Mouse (Mus musculus): Measurements from ENCODE around the gene Nxpe5.

Gene Nxpe5

GRCm38 (mm10) chr5:138225700-138226099 lies at the start of gene Nxpe5:
Gene Nxpe5, plus strand, starts transcription at chr5:138225898.
- in situ Hi-C loops (cut with MboI; ENCODE audit: unreplicated experiment in 2 of 2), result loop anchor here in 1 of 2 experiments (10.0 kb wide), 2 partner anchors 219 to 249 kb away; partner anchors contain the start of gene Zfp157

GRCm38 (mm10) chr5:138186950-138187638 lies 38.6 kb upstream of the Nxpe5 start, which contains the start of the genes Taf6 and Cnpy4:
Gene Taf6, minus strand, starts transcription at chr5:138187451.
Gene Cnpy4, plus strand, starts transcription at chr5:138187485.
- in situ Hi-C loops (cut with MboI; ENCODE audit: unreplicated experiment in 2 of 2), result no loop called here

- in situ Hi-C loops (cut with MboI; ENCODE audit: unreplicated experiment in 2 of 2), result no loop called here
Observed at GRCm38 (mm10) chr5:138187661-138188306, 37.9 kb upstream of the Nxpe5 start.

- in situ Hi-C loops (cut with MboI; ENCODE audit: unreplicated experiment in 2 of 2), result loop anchor here in 1 of 2 experiments (5.0 kb wide), 1 partner anchor 58 kb away; no protein-coding TSS in a partner anchor
Observed at GRCm38 (mm10) chr5:138193771-138194727, 31.6 kb upstream of the Nxpe5 start, which contains the start of gene Mblac1. Gene Mblac1, plus strand, starts transcription at chr5:138194314.

- in situ Hi-C loops (cut with MboI; ENCODE audit: unreplicated experiment in 2 of 2), result loop anchor here in 1 of 2 experiments (5.0 kb wide), 1 partner anchor 57 kb away; no protein-coding TSS in a partner anchor
Observed at GRCm38 (mm10) chr5:138194755-138195345, 30.8 kb upstream of the Nxpe5 start.

GRCm38 (mm10) chr5:138195463-138195862 lies 30.2 kb upstream of the Nxpe5 start:
- in situ Hi-C loops (cut with MboI; ENCODE audit: unreplicated experiment in 2 of 2), result no loop called here

GRCm38 (mm10) chr5:138199576-138199975 lies 26.1 kb upstream of the Nxpe5 start:
- in situ Hi-C loops (cut with MboI; ENCODE audit: unreplicated experiment in 2 of 2), result no loop called here

GRCm38 (mm10) chr5:138202086-138202485 lies 23.6 kb upstream of the Nxpe5 start:
- in situ Hi-C loops (cut with MboI; ENCODE audit: unreplicated experiment in 2 of 2), result loop anchor here (25.0 kb wide), 2 partner anchors 215 to 435 kb away; partner anchors contain the start of gene Azgp1 (in 1 of the 2)

- in situ Hi-C loops (cut with MboI; ENCODE audit: unreplicated experiment in 2 of 2), result loop anchor here (25.0 kb wide), 2 partner anchors 220 to 430 kb away; partner anchors contain the start of gene Azgp1 (in 1 of the 2)
Observed at GRCm38 (mm10) chr5:138207253-138207652, 18.4 kb upstream of the Nxpe5 start.

GRCm38 (mm10) chr5:138207873-138208272 lies 17.8 kb upstream of the Nxpe5 start:
- in situ Hi-C loops (cut with MboI; ENCODE audit: unreplicated experiment in 2 of 2), result loop anchor here (25.0 kb wide), 2 partner anchors 221 to 429 kb away; partner anchors contain the start of gene Azgp1 (in 1 of the 2)

GRCm38 (mm10) chr5:138216632-138217031 lies 9.1 kb upstream of the Nxpe5 start:
- in situ Hi-C loops (cut with MboI; ENCODE audit: unreplicated experiment in 2 of 2), result loop anchor here (25.0 kb wide), 2 partner anchors 229 to 421 kb away; partner anchors contain the start of gene Azgp1 (in 1 of the 2)

- in situ Hi-C loops (cut with MboI; ENCODE audit: unreplicated experiment in 2 of 2), result loop anchor here (5.0 to 25.0 kb wide), 7 partner anchors 225 to 417 kb away; partner anchors contain the start of genes Azgp1 (in 1 of the 2) and Zfp157 (in 1 of the 2)
Observed at GRCm38 (mm10) chr5:138219864-138220263, 5.8 kb upstream of the Nxpe5 start.

- in situ Hi-C loops (cut with MboI; ENCODE audit: unreplicated experiment in 2 of 2), result loop anchor here (5.0 to 25.0 kb wide), 7 partner anchors 223 to 415 kb away; partner anchors contain the start of genes Azgp1 (in 1 of the 2) and Zfp157 (in 1 of the 2)
Observed at GRCm38 (mm10) chr5:138222111-138222510, 3.6 kb upstream of the Nxpe5 start.

GRCm38 (mm10) chr5:138223287-138223686 lies 2.4 kb upstream of the Nxpe5 start:
- in situ Hi-C loops (cut with MboI; ENCODE audit: unreplicated experiment in 2 of 2), result loop anchor here (5.0 to 25.0 kb wide), 7 partner anchors 222 to 414 kb away; partner anchors contain the start of genes Azgp1 (in 1 of the 2) and Zfp157 (in 1 of the 2)

- in situ Hi-C loops (cut with MboI; ENCODE audit: unreplicated experiment in 2 of 2), result loop anchor here in 1 of 2 experiments (10.0 kb wide), 2 partner anchors 218 to 248 kb away; partner anchors contain the start of gene Zfp157
Observed at GRCm38 (mm10) chr5:138226491-138226890, 793 bp downstream of the Nxpe5 start.

GRCm38 (mm10) chr5:138227367-138227766 lies 1.7 kb downstream of the Nxpe5 start:
- in situ Hi-C loops (cut with MboI; ENCODE audit: unreplicated experiment in 2 of 2), result loop anchor here in 1 of 2 experiments (10.0 kb wide), 2 partner anchors 217 to 247 kb away; partner anchors contain the start of gene Zfp157

- in situ Hi-C loops (cut with MboI; ENCODE audit: unreplicated experiment in 2 of 2), result loop anchor here in 1 of 2 experiments (10.0 kb wide), 2 partner anchors 217 to 247 kb away; partner anchors contain the start of gene Zfp157
Observed at GRCm38 (mm10) chr5:138228026-138228425, 2.3 kb downstream of the Nxpe5 start.

- in situ Hi-C loops (cut with MboI; ENCODE audit: unreplicated experiment in 2 of 2), result loop anchor here in 1 of 2 experiments (10.0 kb wide), 2 partner anchors 215 to 245 kb away; partner anchors contain the start of gene Zfp157
Observed at GRCm38 (mm10) chr5:138229511-138229910, 3.8 kb downstream of the Nxpe5 start.

- in situ Hi-C loops (cut with MboI; ENCODE audit: unreplicated experiment in 2 of 2), result no loop called here
Observed at GRCm38 (mm10) chr5:138233778-138234177, 8.1 kb downstream of the Nxpe5 start.
